Mouse (Mus musculus) stomach, embryonic 16.5 days (tissue): ENCODE data around the gene Aff3. TPM values are rescaled to one million over a fixed set of nuclear protein-coding genes. Genes with fewer than 3 reads are reported as not detected.

ENCODE experiments used
- ATAC-seq: fragments of 200-750 bp; cut with Nextera tagmentation; 2 replicates; pipeline ENCODE4 v1.8.0; 2017; ENCODE audit warnings: moderate number of reproducible peaks, moderate TSS enrichment; ENCODE audit not compliant: insufficient read depth, low FRiP score
- H3K27ac ChIP-seq: fragments of 300-500 bp; sonication (generic); 2 replicates; pipeline ENCODE4 v1.5.1; 2014; ENCODE audit warnings: low read length
- H3K27me3 ChIP-seq: fragments of 300-500 bp; sonication (generic); 2 replicates; pipeline ENCODE4 v1.6.1; 2014; ENCODE audit warnings: low read length, control low read depth, mixed read lengths; ENCODE audit not compliant: control insufficient read depth, insufficient read depth
- H3K36me3 ChIP-seq: fragments of 300-500 bp; sonication (generic); 2 replicates; pipeline ENCODE4 v1.6.1; 2014; ENCODE audit warnings: low read length; ENCODE audit not compliant: control insufficient read depth, insufficient read depth
- H3K4me1 ChIP-seq: fragments of 300-500 bp; sonication (generic); 2 replicates; pipeline ENCODE4 v1.6.1; 2014; ENCODE audit warnings: low read length, control low read depth, mixed read lengths; ENCODE audit not compliant: control insufficient read depth, insufficient read depth
- H3K4me2 ChIP-seq: fragments of 300-500 bp; sonication (generic); 2 replicates; pipeline ENCODE4 v1.6.1; 2014; ENCODE audit warnings: low read depth, low read length, mixed read lengths
- H3K4me3 ChIP-seq: fragments of 300-500 bp; sonication (generic); replicated peaks from 2 replicates; pipeline ENCODE4 v1.5.1; 2014; ENCODE audit warnings: mild to moderate bottlenecking, low read length
- H3K9ac ChIP-seq: fragments of 300-500 bp; sonication (generic); 2 replicates; pipeline ENCODE4 v1.6.1; 2014; ENCODE audit warnings: low read length
- H3K9me3 ChIP-seq: fragments of 300-500 bp; sonication (generic); replicated peaks from 2 replicates; pipeline ENCODE4 v1.6.1; 2016; ENCODE audit warnings: low read length, control low read depth; ENCODE audit not compliant: control insufficient read depth
- WGBS: fragments of 180-500 bp; shearing (Covaris S2); extraction: QIAGEN DNeasy Blood & Tissue Kit; methylation state at CpG from one replicate; pipeline ENCODE4 v1.1.7; 2014; 5-methylcytosine and 5-hydroxymethylcytosine counted together
- polyA plus RNA-seq: library from polyadenylated mRNA; unstranded; fragments of >200 nt; fragmentation: Nextera tagmentation; extraction: Ambion mirVana; gene quantifications from 2 replicates; pipeline ENCODE4 v1.2.1, GENCODE M21; 2015

Gene Aff3
- polyA plus RNA-seq, 1 experiment from 2014 or later, result 3.0 TPM

DNA sequence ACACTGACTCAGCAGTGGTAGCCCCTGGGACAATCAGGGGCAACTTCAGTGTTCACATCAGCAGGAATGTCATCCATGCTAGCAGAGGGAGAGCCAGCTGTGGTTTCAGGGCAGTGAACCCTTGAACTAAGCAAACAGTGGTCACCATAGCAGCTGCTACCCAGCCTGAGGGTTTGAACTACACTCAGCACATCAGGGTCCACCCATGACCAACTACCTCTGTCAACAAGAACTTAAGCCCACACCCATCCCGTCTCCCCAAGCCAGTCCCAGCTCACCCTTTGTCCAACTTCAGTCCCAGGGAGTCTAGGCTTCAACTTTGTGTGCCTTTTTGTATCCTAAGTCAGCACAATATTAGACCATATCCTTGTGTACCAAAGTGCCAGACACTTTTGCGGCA, 176.9 kb downstream of the Aff3 start:
- H3K4me1 ChIP-seq, result no peaks in the 10 kb centered on the region

DNA sequence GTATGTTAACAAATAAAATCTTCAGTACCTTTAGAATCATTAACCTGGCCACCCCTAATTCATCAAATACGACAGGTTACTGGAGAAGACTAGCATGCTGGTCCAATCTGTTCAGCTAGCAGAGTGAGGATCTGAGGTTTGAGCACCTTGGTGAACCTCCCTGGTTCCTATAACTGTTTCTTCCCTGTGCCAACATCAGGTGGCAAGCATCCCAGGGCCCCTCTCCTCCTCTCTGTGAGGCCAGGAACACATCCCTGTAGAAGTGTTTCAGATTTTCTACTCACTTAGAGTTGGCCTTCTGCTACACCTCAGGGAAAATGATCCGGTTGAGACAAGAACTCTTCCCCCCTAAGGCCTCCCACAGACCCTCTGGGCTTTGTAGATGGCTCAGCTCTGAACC, 181.6 kb downstream of the Aff3 start:
- Histone ChIP-seq H3K36me3 (no peaks in the 10 kb centered on the region), H3K27me3 (no peaks in the 10 kb centered on the region), H3K9me3 (no peaks in the 10 kb centered on the region), H3K4me1 (no peaks in the 10 kb centered on the region), H3K4me2 (no peak overlapping the region), H3K27ac (no peak overlapping the region), H3K4me3 (no peak overlapping the region), H3K9ac (no peak overlapping the region)
- 66% methylated on average over 2 of the region's 2 CpGs for WGBS
- ATAC-seq, result no peak

More for the DNA sequence above, 176.9 kb downstream of the Aff3 start:
- Histone ChIP-seq H3K4me2 (no peak overlapping the region), H3K27ac (no peak overlapping the region), H3K9me3 (no peaks in the 10 kb centered on the region), H3K27me3 (no peaks in the 10 kb centered on the region), H3K9ac (no peak overlapping the region), H3K4me3 (no peak overlapping the region), H3K36me3 (no peaks in the 10 kb centered on the region)
- ATAC-seq, result no peak
- WGBS, result 79% methylated on average over 2 of the region's 2 CpGs

GRCm38 (mm10) chr1:38478246-38478743, 186.5 kb downstream of the Aff3 start:
- H3K4me2 ChIP-seq, result no peak overlapping the region
- 39% methylated on average over 9 of the region's 9 CpGs for WGBS
- no peak for ATAC-seq
- no peaks in the 10 kb centered on the region for H3K9me3 ChIP-seq
- H3K4me1 ChIP-seq, result no peaks in the 10 kb centered on the region
- no peaks in the 10 kb centered on the region for H3K27me3 ChIP-seq
- H3K4me3 ChIP-seq, result no peak overlapping the region
- H3K36me3 ChIP-seq, result no peaks in the 10 kb centered on the region
- no peak overlapping the region for H3K27ac ChIP-seq
- H3K9ac ChIP-seq, result no peak overlapping the region

GRCm38 (mm10) chr1:38470817-38471216, 193.9 kb downstream of the Aff3 start:
- WGBS, result 48% methylated on average over 11 of the region's 11 CpGs
- Histone ChIP-seq H3K9ac (no peak overlapping the region; the same call in 1 of the 2 replicates), H3K4me3 (no peak overlapping the region), H3K27ac (no peak overlapping the region), H3K4me1 (no peaks in the 10 kb centered on the region), H3K4me2 (no peak overlapping the region), H3K9me3 (no peaks in the 10 kb centered on the region), H3K27me3 (no peaks in the 10 kb centered on the region), H3K36me3 (no peaks in the 10 kb centered on the region)
- no peak for ATAC-seq

DNA sequence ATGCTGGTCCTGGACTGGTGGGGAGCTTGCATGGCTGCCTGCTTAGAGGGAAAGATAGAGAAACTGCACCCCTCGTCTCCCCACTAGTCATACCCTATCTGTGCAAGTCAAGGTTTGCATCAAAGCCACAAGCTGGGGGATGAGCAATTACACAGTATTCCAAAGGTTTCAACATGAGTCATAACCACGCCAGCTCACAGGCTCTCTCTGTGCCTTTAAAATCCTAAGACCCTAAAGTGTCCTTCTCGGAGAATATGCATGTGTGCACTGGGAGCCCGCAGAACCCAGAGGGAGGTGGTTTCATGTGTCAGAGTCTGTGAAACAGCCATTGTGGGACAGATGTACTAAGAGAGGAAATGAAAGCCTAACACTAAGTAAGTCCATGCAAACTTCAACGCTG, 194.6 kb downstream of the Aff3 start:
- Histone ChIP-seq H3K9ac (no peak overlapping the region), H3K9me3 (no peaks in the 10 kb centered on the region), H3K4me2 (no peak overlapping the region), H3K4me1 (no peaks in the 10 kb centered on the region), H3K4me3 (no peak overlapping the region), H3K36me3 (no peaks in the 10 kb centered on the region), H3K27me3 (no peaks in the 10 kb centered on the region), H3K27ac (no peak overlapping the region)
- no peak for ATAC-seq
- 54% methylated on average over 5 of the region's 5 CpGs for WGBS

- WGBS, result 47% methylated on average over 7 of the region's 7 CpGs
- Histone ChIP-seq H3K27me3 (no peaks in the 10 kb centered on the region), H3K4me3 (no peak overlapping the region), H3K9ac (no peak overlapping the region), H3K9me3 (no peaks in the 10 kb centered on the region), H3K4me1 (no peaks in the 10 kb centered on the region), H3K27ac (no peak overlapping the region), H3K4me2 (no peak overlapping the region), H3K36me3 (no peaks in the 10 kb centered on the region)
- ATAC-seq, result no peak
Measured at GRCm38 (mm10) chr1:38467305-38468083, 197.3 kb downstream of the Aff3 start.

DNA sequence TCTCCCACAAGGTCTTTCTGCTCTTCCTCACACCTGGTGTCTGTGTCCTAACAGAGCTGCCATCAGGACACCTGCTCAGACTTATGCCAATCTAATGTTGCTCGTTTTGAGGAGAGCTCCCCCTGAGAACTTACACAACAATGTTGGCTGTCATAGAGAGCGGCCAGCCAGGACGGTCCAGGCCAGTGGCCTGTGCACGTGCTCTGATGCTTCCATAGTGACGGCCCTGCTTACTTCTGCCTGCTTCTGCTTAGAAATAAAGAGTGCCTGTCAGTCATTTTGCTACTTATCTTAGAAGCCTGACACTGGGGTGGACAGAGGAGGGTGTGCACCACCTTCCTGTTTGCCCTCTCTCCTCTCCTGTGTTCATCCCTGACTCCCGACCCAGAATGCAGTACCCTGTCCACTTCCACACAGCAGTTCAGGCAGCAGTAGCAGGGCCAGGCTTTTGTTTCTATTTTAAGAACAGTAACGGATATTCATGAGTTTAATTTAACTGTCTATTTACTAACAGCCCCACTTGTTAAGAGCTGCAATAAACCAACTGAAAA, 208.0 kb downstream of the Aff3 start:
- Histone ChIP-seq H3K36me3 (no peaks in the 10 kb centered on the region), H3K27ac (no peak overlapping the region), H3K4me3 (no peak overlapping the region), H3K4me1 (0 out of 2 replicates have a peak, but pooled peaks cover 3% of the 10 kb centered on the region), H3K9me3 (no peaks in the 10 kb centered on the region), H3K9ac (no peak overlapping the region), H3K4me2 (no peak overlapping the region), H3K27me3 (no peaks in the 10 kb centered on the region)
- no peak for ATAC-seq
- WGBS, result 58% methylated on average over 7 of the region's 7 CpGs

GRCm38 (mm10) chr1:38454921-38455320, 209.8 kb downstream of the Aff3 start:
- H3K9me3 ChIP-seq, result no peaks in the 10 kb centered on the region
- H3K36me3 ChIP-seq, result no peaks in the 10 kb centered on the region
- ATAC-seq, result no peak
- 78% methylated on average over 8 of the region's 8 CpGs for WGBS
- H3K4me2 ChIP-seq, result no peak overlapping the region
- no peak overlapping the region for H3K27ac ChIP-seq
- peaks cover 3% of the 10 kb centered on the region; the same call in 1 of the 2 replicates for H3K4me1 ChIP-seq
- no peaks in the 10 kb centered on the region for H3K27me3 ChIP-seq
- H3K4me3 ChIP-seq, result no peak overlapping the region
- no peak overlapping the region for H3K9ac ChIP-seq

GRCm38 (mm10) chr1:38451367-38451766, 213.4 kb downstream of the Aff3 start:
- H3K27ac ChIP-seq, result no peak overlapping the region
- H3K36me3 ChIP-seq, result no peaks in the 10 kb centered on the region
- no peaks in the 10 kb centered on the region for H3K27me3 ChIP-seq
- no peak overlapping the region for H3K9ac ChIP-seq
- H3K9me3 ChIP-seq, result no peaks in the 10 kb centered on the region
- no peak overlapping the region for H3K4me3 ChIP-seq
- no peak for ATAC-seq
- H3K4me2 ChIP-seq, result no peak overlapping the region
- 84% methylated on average over 6 of the region's 6 CpGs for WGBS
- H3K4me1 ChIP-seq, result peaks cover 2% of the 10 kb centered on the region; the same call in 1 of the 2 replicates
